Mouse (Mus musculus) CD4-positive, CD25-positive, alpha-beta regulatory T cell, adult 9 weeks (primary cell): ENCODE results near the gene Olfr978. TPM values are rescaled to one million over a fixed set of nuclear protein-coding genes. Genes with fewer than 3 reads are reported as not detected.

Experiments
- polyA plus RNA-seq: library from polyadenylated mRNA; unstranded; fragments of 100-300 nt; shearing (Covaris generic); gene quantifications from one replicate; pipeline ENCODE4 v1.2.1, GENCODE M21; 2017

The Olfr978 gene
- polyA plus RNA-seq: not detected

GRCm38 (mm10) chr9:39991813-39992212 is at the start of gene Olfr978:
Olfr978 (plus strand) TSS chr9:39992113.

GRCm38 (mm10) chr9:39951946-39952345 is 40.0 kb upstream of the Olfr978 start, which contains the start of gene Olfr975:
Olfr975 (minus strand) TSS chr9:39952046.

GRCm38 (mm10) chr9:39961033-39961432 is 30.9 kb upstream of the Olfr978 start, which contains the start of gene Olfr976:
Olfr976 (minus strand) TSS chr9:39961133.

GRCm38 (mm10) chr9:40003365-40003764 is 11.5 kb downstream of the Olfr978 start, which contains the start of gene Olfr979:
Olfr979 (minus strand) TSS chr9:40003465.

GRCm38 (mm10) chr9:40009482-40009881 is 17.6 kb downstream of the Olfr978 start, which contains the start of gene Olfr980:
Olfr980 (minus strand) TSS chr9:40009582.

GRCm38 (mm10) chr9:40021164-40021563 is 29.3 kb downstream of the Olfr978 start, which contains the start of gene Olfr981:
Olfr981 (plus strand) TSS chr9:40021464.

Other genes starting within 250 kb of the Olfr978 start
- gene Olfr967, start 245.9 kb upstream of the Olfr978 start, polyA plus RNA-seq: not detected
- gene Olfr968, start 208.9 kb upstream of the Olfr978 start, polyA plus RNA-seq: not detected
- gene Olfr969, start 201.2 kb upstream of the Olfr978 start, polyA plus RNA-seq: not detected
- not detected for gene Olfr970, start 183.3 kb upstream of the Olfr978 start, polyA plus RNA-seq
- not detected for gene Olfr971, start 155.2 kb upstream of the Olfr978 start, polyA plus RNA-seq
- not detected for gene Olfr972, start 125.7 kb upstream of the Olfr978 start, polyA plus RNA-seq
- not detected for gene Olfr229, start 84.8 kb upstream of the Olfr978 start, polyA plus RNA-seq
- gene Olfr974, start 54.6 kb upstream of the Olfr978 start, polyA plus RNA-seq: not detected
- gene Olfr975, start 40.1 kb upstream of the Olfr978 start, polyA plus RNA-seq: not detected
- not detected for gene Olfr976, start 31.0 kb upstream of the Olfr978 start, polyA plus RNA-seq
- gene Olfr979, start 11.4 kb downstream of the Olfr978 start, polyA plus RNA-seq: not detected
- gene Olfr980, start 17.5 kb downstream of the Olfr978 start, polyA plus RNA-seq: not detected
- gene Olfr981, start 29.4 kb downstream of the Olfr978 start, polyA plus RNA-seq: not detected
- gene Olfr982, start 81.7 kb downstream of the Olfr978 start, polyA plus RNA-seq: not detected
- not detected for gene Olfr983, start 101.5 kb downstream of the Olfr978 start, polyA plus RNA-seq
- gene Olfr984, start 122.1 kb downstream of the Olfr978 start, polyA plus RNA-seq: 0.05 TPM
- gene Olfr985, start 138.1 kb downstream of the Olfr978 start, polyA plus RNA-seq: not detected
- not detected for gene Tmem225, start 156.0 kb downstream of the Olfr978 start, polyA plus RNA-seq
- not detected for gene Olfr986, start 188.8 kb downstream of the Olfr978 start, polyA plus RNA-seq
- 4.7 TPM for gene Zfp202, start 200.2 kb downstream of the Olfr978 start, polyA plus RNA-seq